Mouse (Mus musculus) midbrain, embryonic 13.5 days (tissue): ENCODE measurements around the gene Insyn1. TPM values are rescaled to one million over a fixed set of nuclear protein-coding genes. Genes with fewer than 3 reads are reported as not detected.

Source experiments
- ATAC-seq: fragments of 200-750 bp; cut with Nextera tagmentation; 2 replicates; pipeline ENCODE4 v1.8.0; 2017; ENCODE audit warnings: mild to moderate bottlenecking, moderate TSS enrichment, moderate library complexity
- H3K27ac ChIP-seq: fragments of 300-500 bp; sonication (generic); 2 replicates; pipeline ENCODE4 v1.5.1; 2015; ENCODE audit warnings: inconsistent platforms, mild to moderate bottlenecking, moderate library complexity
- H3K27me3 ChIP-seq: fragments of 300-500 bp; sonication (generic); 2 replicates; pipeline ENCODE4 v1.6.1; 2015; ENCODE audit warnings: mild to moderate bottlenecking, inconsistent platforms
- H3K36me3 ChIP-seq: fragments of 300-500 bp; sonication (generic); 2 replicates; pipeline ENCODE4 v1.6.1; 2015; ENCODE audit warnings: mild to moderate bottlenecking, inconsistent platforms
- H3K4me1 ChIP-seq: fragments of 300-500 bp; sonication (generic); replicated peaks from 2 replicates; pipeline ENCODE4 v1.6.1; 2015; ENCODE audit warnings: inconsistent platforms
- H3K4me2 ChIP-seq: fragments of 300-500 bp; sonication (generic); replicated peaks from 2 replicates; pipeline ENCODE4 v1.6.1; 2015; ENCODE audit warnings: moderate library complexity, mild to moderate bottlenecking, inconsistent platforms
- H3K4me3 ChIP-seq: fragments of 300-500 bp; sonication (generic); replicated peaks from 2 replicates; pipeline ENCODE4 v1.5.1; 2015; ENCODE audit warnings: mild to moderate bottlenecking, inconsistent platforms
- H3K9ac ChIP-seq: fragments of 300-500 bp; sonication (generic); replicated peaks from 2 replicates; pipeline ENCODE4 v1.6.1; 2015; ENCODE audit warnings: mild to moderate bottlenecking, inconsistent platforms
- H3K9me3 ChIP-seq: fragments of 300-500 bp; sonication (generic); 2 replicates; pipeline ENCODE4 v1.6.1; 2016; ENCODE audit warnings: mild to moderate bottlenecking, inconsistent platforms
- WGBS: fragments of 180-500 bp; shearing (Covaris S2); methylation state at CpG from one replicate; pipeline ENCODE4 v1.1.7; 2015; 5-methylcytosine and 5-hydroxymethylcytosine counted together
- polyA plus RNA-seq: library from polyadenylated mRNA; unstranded; fragments of >200 nt; fragmentation: Nextera tagmentation; extraction: Ambion mirVana; gene quantifications from 2 replicates; pipeline ENCODE4 v1.2.1, GENCODE M21; 2015

Insyn1 gene
- polyA plus RNA-seq, 1 experiment from 2014 or later = 5.2 TPM

GRCm38 (mm10) chr9:58544879-58545324, 56.5 kb downstream of the Insyn1 start:
- Histone ChIP-seq H3K27me3 (no peaks in the 10 kb centered on the region), H3K36me3 (peaks cover 5% of the 10 kb centered on the region; the same call in 1 of the 2 replicates), H3K9ac (no peak overlapping the region), H3K4me3 (no peak overlapping the region), H3K9me3 (no peaks in the 10 kb centered on the region), H3K4me2 (no peak overlapping the region), H3K27ac (no peak overlapping the region), H3K4me1 (peaks cover 39% of the 10 kb centered on the region)
- 73% methylated on average over 4 of the region's 4 CpGs for WGBS
- ATAC-seq = no peak

GRCm38 (mm10) chr9:58545428-58545827, 57.0 kb downstream of the Insyn1 start:
- H3K4me1 ChIP-seq = peaks cover 39% of the 10 kb centered on the region
- H3K27ac ChIP-seq = no peak overlapping the region
- 74% methylated on average over 6 of the region's 6 CpGs for WGBS
- no peaks in the 10 kb centered on the region for H3K9me3 ChIP-seq
- H3K27me3 ChIP-seq = no peaks in the 10 kb centered on the region
- peaks cover 2% of the 10 kb centered on the region; the same call in 1 of the 2 replicates for H3K36me3 ChIP-seq
- no peak overlapping the region for H3K4me2 ChIP-seq
- H3K4me3 ChIP-seq = no peak overlapping the region
- H3K9ac ChIP-seq = no peak overlapping the region; the same call in 1 of the 2 replicates
- no peak for ATAC-seq

GRCm38 (mm10) chr9:58546630-58547360, 58.4 kb downstream of the Insyn1 start:
- Histone ChIP-seq H3K9ac (no peak overlapping the region), H3K4me3 (no peak overlapping the region), H3K27ac (no peak overlapping the region), H3K9me3 (no peaks in the 10 kb centered on the region), H3K27me3 (no peaks in the 10 kb centered on the region), H3K36me3 (no peaks in the 10 kb centered on the region), H3K4me2 (no peak overlapping the region), H3K4me1 (peaks cover 36% of the 10 kb centered on the region)
- WGBS = 68% methylated on average over 11 of the region's 11 CpGs
- ATAC-seq = no peak

GRCm38 (mm10) chr9:58548897-58549296, 60.5 kb downstream of the Insyn1 start:
- peaks cover 52% of the 10 kb centered on the region for H3K4me1 ChIP-seq
- ATAC-seq = no peak

More at GRCm38 (mm10) chr9:58548897-58549296, 60.5 kb downstream of the Insyn1 start:
- H3K9me3 ChIP-seq = no peaks in the 10 kb centered on the region
- no peak overlapping the region for H3K9ac ChIP-seq
- no peak overlapping the region for H3K4me3 ChIP-seq
- no peak overlapping the region for H3K4me2 ChIP-seq
- 54% methylated on average over 4 of the region's 4 CpGs for WGBS
- no peaks in the 10 kb centered on the region for H3K27me3 ChIP-seq
- H3K27ac ChIP-seq = no peak overlapping the region
- no peaks in the 10 kb centered on the region for H3K36me3 ChIP-seq

Other genes with a start within 250 kb of the Insyn1 start
- gene Pml, start 238.8 kb upstream of the Insyn1 start, polyA plus RNA-seq = 4.1 and 4.8 TPM in 2 replicates
- gene Stoml1, start 235.4 kb upstream of the Insyn1 start, polyA plus RNA-seq = 94.8 and 97.2 TPM in 2 replicates
- gene Loxl1, start 175.4 kb upstream of the Insyn1 start, polyA plus RNA-seq = 3.9 and 4.8 TPM in 2 replicates
- gene Tbc1d21, start 118.1 kb upstream of the Insyn1 start, polyA plus RNA-seq = not detected in 2 replicates
- gene Cd276, start 66.8 kb downstream of the Insyn1 start, polyA plus RNA-seq = 31.3 and 33.9 TPM in 2 replicates
- 99.1 and 110 TPM in 2 replicates for gene Nptn, start 93.6 kb downstream of the Insyn1 start, polyA plus RNA-seq